Mouse (Mus musculus) skeletal muscle tissue, adult 2 months (tissue): ENCODE measurements at regions not wholly inside any gene's neighbourhood (a gene's known extent, or its start where the extent isn't known, plus 50 kb on each side); places are given as distances from the start of the nearest gene placed in this dataset.

Experiments
- DNase-seq: peaks from one replicate; pipeline ENCODE4 v3.0.0-alpha.2; 2012; ENCODE audit warnings: low read depth, low spot score

DNA sequence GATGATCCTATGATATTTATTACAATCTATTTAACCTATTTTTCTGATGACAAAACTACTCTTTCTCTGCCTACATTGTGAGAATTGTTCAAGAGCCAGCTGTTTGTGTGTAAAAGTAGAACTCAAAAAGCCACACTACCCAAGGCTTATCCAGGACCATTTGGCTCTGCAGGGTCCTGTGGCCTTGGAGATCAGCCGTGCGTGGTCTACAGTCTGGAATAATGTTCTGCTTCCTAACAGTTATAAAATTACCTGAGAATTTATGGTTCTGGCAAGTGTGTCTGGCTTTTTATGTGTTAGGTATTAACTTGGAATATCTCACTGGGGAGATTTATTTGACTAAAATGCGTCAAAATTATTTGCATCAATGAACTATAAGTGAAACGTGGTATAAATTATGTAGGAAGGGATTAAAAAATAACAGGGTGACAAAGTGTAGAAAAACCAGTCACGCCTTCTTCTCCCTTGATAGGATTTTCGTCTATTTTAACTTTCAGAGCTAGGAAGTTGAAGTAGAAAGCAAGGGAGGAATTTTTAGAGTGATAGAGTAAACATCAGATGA lies 1789.0 kb upstream of the Gm7489 start:
- no peak for DNase-seq

DNA sequence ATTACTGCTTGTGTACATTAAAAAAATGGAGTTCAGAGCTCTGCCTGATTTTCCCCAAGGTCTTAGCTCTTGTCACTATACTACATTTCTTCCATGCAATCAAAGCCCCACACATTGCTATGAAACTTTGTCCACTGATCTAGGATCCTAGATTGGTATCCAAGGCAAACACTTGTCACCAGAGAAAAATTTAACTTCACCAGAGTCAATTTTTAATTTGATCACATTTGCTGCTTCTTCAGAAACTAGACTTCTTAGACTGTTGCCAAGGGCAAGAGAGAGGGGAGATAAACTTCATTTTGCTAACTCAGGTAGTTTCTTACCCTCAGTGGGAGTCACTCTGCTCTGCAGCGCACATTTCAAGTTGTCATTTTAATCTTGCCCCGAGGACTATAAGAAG lies 1775.9 kb upstream of the Gm7489 start:
- DNase-seq = no peak

DNA sequence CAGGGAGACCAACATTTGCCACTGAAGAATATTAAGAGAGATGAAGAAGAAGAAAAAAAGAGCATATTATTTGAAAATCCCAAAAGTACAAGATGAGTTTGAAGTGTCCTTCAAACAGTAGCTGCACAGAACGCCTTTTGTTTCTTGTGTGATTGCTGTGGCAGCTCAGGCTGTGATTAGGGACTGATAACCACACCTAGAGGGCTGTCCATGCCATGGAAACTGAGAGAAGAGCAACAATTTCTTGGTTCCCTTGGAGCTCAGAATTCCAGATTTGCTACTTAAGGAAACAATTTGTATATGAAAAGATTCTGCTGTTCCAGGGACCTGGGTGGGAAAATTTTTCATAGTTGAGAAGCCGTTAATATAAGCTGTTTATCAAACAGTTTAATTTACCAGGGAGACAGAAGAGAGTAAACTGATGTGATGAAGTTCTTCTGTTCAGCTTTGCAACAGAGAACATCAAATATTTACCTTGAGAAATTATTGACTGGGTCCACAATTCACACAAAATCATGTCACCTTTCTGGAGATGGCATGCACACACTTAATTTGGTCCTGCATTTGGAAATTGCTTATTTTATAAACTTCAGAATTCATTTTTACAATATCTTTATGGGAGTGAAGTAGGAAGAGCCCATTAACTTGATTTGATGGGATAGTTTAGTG lies 1770.2 kb upstream of the Gm7489 start:
- DNase-seq = no peak

DNA sequence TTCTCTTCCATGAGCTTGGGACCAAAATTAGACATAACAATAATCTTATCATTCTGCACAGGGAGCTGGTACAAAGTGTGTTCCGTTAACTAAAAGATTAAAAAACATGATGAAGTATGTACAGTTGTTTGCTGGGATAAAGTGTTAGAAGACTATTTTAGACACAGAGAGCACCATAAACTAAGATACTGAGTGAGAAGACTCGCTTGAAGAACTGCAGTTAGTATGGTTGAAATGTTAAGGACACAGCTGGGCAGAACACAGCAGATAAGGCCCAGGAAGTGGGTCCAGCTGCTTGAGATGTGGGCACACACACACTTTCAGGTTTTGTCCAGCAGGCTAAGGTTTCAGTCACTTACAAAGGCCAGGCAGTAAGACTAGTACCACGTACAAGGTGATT lies 1748.0 kb upstream of the Gm7489 start:
- no peak for DNase-seq

DNA sequence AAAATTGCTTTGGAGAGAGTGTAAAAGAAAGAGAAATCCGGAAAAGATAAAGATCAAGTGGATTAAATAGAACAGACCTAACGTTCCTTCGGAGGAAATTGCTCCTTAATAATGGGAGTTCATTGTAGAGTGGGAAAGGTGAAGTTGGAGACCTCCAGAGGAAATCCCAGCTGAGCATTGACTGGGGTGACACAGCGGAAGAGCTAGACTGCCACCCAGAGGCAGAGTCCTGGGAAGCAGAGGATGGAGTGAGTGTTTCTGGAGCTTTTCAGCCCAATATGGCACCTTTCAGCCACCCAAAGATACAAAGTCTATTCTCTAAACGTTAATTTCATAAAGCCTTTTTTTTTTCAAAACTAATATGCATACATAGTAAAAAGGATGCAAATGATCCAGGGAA lies 1731.3 kb upstream of the Gm7489 start:
- DNase-seq = no peak

- no peak for DNase-seq
Measured at GRCm38 (mm10) chr15:52155784-52156183, 1728.9 kb upstream of the Gm7489 start.

DNA sequence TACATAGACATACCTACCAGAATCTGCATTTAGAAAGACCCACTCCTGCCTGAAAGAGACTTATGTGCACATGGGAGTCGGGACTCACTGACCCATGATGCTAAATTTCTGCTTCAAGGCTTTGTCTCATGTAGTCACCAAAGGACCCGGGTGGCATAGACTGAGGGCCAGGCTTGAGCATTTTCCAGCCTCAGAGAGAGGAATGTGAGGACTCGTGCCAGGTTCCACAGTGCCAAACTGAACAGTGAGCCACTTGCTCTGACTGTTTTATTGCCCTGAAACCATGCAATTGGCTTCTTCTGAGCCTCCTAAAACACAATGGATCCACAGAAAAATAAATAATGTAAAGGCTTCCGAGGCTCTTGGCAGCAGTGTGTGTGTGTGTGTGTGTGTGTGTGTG lies 1727.9 kb upstream of the Gm7489 start:
- DNase-seq = no peak

- DNase-seq = peak; percentile 39
Measured at GRCm38 (mm10) chr15:52160181-52161088, 1724.3 kb upstream of the Gm7489 start.

GRCm38 (mm10) chr15:52161089-52161442 lies 1723.6 kb upstream of the Gm7489 start:
- no peak for DNase-seq

GRCm38 (mm10) chr15:52161568-52162316 lies 1723.0 kb upstream of the Gm7489 start:
- no peak for DNase-seq

DNA sequence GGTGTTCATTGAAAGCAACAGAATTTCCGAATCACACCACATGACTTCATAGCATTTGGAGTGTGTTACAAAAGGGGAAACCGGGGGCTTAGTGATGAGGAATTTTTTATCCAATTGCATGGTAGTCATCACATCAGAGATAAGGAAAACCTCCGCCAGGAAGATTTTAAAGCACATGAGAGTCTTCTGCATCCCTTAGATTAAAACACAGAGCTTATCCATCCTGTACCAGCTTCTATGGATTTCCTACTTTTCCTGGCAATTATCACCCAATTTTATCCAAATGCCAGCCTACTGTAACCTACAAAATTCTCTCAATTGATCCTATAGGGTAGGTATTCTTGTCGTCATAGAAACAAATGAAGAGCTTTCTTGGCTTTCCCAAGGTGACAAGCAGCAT lies 1718.6 kb upstream of the Gm7489 start:
- no peak for DNase-seq

GRCm38 (mm10) chr15:52166595-52167443 lies 1717.9 kb upstream of the Gm7489 start:
- no peak for DNase-seq

DNA sequence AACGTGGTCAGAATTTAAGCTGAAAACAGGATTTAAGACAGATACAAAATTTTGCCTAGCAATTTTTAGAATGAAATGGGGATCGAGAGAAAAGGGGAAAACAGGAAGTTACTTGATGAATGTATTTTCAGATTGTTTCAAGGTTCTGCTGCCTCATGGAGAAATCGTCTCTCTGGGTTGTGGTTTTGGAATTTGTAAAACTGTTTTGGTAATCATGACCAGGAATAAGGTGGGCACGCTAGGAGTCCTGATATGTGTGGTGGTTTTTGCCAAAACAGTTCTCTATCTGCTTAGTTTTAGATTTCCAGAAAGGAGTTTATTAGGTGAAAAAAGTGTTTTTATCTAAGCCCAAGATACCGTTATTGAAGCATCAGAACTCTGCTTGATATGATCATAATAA lies 1716.9 kb upstream of the Gm7489 start:
- DNase-seq = no peak

DNA sequence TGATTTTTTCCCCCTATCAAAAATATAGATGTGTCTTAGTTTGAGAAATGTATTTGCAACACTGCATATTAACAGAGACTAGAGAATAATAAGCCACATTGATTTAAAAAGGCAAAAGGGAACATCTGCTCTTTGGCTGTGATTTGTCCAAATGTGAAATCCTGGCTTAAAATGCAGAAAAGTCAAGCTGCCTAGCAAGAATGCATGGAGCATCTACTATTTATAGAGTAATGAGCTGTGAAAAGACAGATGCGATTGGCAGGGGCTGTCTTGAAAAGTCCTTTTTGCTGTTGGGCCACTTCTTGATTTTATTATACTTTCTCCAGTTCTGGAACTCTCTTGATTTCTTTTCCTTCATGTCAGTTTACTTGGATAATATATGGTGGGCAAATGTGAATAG lies 1707.8 kb upstream of the Gm7489 start:
- no peak for DNase-seq

DNA sequence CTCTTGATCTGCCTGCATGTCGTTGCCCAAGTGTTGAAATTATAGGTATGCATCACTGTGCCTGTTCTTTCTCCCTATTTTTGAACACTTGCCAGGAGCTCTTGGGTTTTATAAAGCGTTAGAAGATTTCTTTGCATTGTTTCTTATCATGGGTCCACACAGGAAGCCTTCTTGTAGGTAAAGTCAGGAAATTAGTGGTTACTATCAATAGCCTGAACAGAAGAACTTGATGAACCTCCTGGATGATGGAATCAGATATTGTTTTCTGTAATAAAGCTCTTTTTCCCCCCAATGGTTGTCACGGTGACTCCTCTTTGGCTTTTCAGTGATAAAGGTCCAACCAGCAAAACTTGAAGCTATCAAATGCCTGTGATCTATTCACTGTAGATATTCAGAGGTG lies 1706.0 kb upstream of the Gm7489 start:
- no peak for DNase-seq

GRCm38 (mm10) chr15:52179379-52179778 lies 1705.3 kb upstream of the Gm7489 start:
- no peak for DNase-seq

- DNase-seq = no peak
Measured at GRCm38 (mm10) chr15:52191176-52191575, 1693.5 kb upstream of the Gm7489 start.

DNA sequence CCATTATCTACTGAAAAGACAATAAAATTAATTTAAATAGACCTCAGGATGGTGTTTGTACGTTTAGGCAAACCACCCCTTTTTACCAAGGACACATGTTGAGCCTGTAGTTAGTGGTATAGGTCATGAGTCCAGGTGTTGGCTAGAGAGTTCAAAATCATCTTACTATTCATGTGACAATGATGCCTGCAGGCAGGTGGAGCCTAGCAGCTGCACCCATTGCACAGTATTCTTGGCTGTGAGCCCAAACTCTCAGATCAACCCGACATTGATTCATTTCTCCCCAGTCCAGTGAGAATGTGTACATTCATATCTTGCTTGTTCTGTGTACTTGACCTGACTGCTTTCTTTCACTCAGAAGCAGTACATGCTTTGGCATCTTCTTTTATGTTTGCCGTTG lies 1677.4 kb upstream of the Gm7489 start:
- no peak for DNase-seq

- no peak for DNase-seq
Measured at GRCm38 (mm10) chr15:52232442-52232841, 1652.3 kb upstream of the Gm7489 start.

- DNase-seq = no peak
Measured at GRCm38 (mm10) chr15:52236220-52236619, 1648.5 kb upstream of the Gm7489 start.

- no peak for DNase-seq
Measured at GRCm38 (mm10) chr15:52242890-52243289, 1641.8 kb upstream of the Gm7489 start.
